Mouse (Mus musculus): Measurements from ENCODE around the gene Myoz1. TPM values are rescaled to one million over a fixed set of nuclear protein-coding genes. Genes with fewer than 3 reads are reported as not detected.

Gene Myoz1
- polyA plus RNA-seq, 1 experiment from 2014 or later: not detected

DNA sequence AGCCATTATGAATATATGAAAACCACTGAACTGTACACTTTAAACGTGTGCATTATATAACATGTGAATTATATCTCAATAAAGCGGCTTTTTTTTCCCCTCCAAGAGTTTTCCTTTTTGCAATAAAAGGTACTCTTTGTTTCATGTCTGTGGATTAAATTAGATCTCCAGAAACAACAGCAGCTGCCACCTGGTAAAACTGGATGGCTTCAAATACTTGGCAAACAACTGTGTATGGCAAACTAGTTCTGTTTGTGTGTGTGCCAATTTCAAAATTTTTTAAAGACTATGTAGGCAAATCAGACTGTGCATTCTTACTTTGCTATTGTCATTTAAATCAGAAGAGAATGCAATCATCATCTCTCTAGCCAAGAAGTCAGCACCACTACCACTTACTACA lies 34.4 kb downstream of the Myoz1 start:
- no peaks in the 10 kb centered on the region for H3K36me3 ChIP-seq (ENCODE audit: control insufficient read depth, insufficient read depth, low read length)
- WGBS: 92% methylated on average over 2 of the region's 2 CpGs
- H3K9ac ChIP-seq (replicated peaks; ENCODE audit: low read length): no peak overlapping the region
- H3K4me3 ChIP-seq (replicated peaks; ENCODE audit: low read depth, low read length): no peak overlapping the region
- H3K27me3 ChIP-seq (ENCODE audit: control insufficient read depth, insufficient read depth, low read length): no peaks in the 10 kb centered on the region
- H3K4me2 ChIP-seq (ENCODE audit: low read length): no peak overlapping the region
- no peak overlapping the region for H3K27ac ChIP-seq (replicated peaks; ENCODE audit: low read depth, low read length)
- ATAC-seq (ENCODE audit: low FRiP score, low TSS enrichment): no peak
- H3K9me3 ChIP-seq (ENCODE audit: control insufficient read depth, low read length): no peaks in the 10 kb centered on the region
- H3K4me1 ChIP-seq (ENCODE audit: control insufficient read depth, insufficient read depth, low read length): no peaks in the 10 kb centered on the region
- no peak for DNase-seq

DNA sequence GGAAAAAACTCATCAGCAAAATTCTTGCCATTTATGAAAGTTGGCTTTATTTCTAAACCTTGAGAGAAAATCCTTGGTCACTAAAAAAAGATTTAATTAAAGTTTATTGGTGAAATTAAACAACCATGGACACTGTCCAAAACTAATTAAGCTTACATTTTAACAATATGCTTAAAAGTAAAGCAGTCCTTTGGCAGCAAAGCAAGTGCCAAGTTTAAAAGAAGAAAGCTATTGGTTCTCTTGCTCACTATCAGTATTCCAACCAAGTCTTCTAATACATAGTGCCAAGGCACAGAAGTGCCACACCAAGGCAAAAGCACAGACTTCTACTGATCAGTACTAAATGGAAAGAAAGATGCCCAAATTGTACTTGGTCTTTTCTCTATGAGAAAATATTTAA lies 37.2 kb downstream of the Myoz1 start:
- no peaks in the 10 kb centered on the region for H3K9me3 ChIP-seq (ENCODE audit: control insufficient read depth, low read length)
- ATAC-seq (ENCODE audit: low FRiP score, low TSS enrichment): no peak
- H3K27me3 ChIP-seq (ENCODE audit: control insufficient read depth, insufficient read depth, low read length): no peaks in the 10 kb centered on the region
- H3K27ac ChIP-seq (replicated peaks; ENCODE audit: low read depth, low read length): no peak overlapping the region
- no peaks in the 10 kb centered on the region for H3K36me3 ChIP-seq (ENCODE audit: control insufficient read depth, insufficient read depth, low read length)
- H3K9ac ChIP-seq (replicated peaks; ENCODE audit: low read length): no peak overlapping the region
- H3K4me2 ChIP-seq (ENCODE audit: low read length): no peak overlapping the region
- H3K4me1 ChIP-seq (ENCODE audit: control insufficient read depth, insufficient read depth, low read length): no peaks in the 10 kb centered on the region
- H3K4me3 ChIP-seq (replicated peaks; ENCODE audit: low read depth, low read length): no peak overlapping the region
- DNase-seq: no peak

- no peaks in the 10 kb centered on the region for H3K9me3 ChIP-seq (ENCODE audit: control insufficient read depth, low read length)
- no peak overlapping the region for H3K4me3 ChIP-seq (replicated peaks; ENCODE audit: low read depth, low read length)
- H3K9ac ChIP-seq (replicated peaks; ENCODE audit: low read length): no peak overlapping the region
- no peaks in the 10 kb centered on the region for H3K27me3 ChIP-seq (ENCODE audit: control insufficient read depth, insufficient read depth, low read length)
- no peak overlapping the region for H3K4me2 ChIP-seq (ENCODE audit: low read length)
- WGBS: 80% methylated on average over 5 of the region's 5 CpGs
- DNase-seq (no peak), ATAC-seq (ENCODE audit: low FRiP score, low TSS enrichment) (no peak)
- no peaks in the 10 kb centered on the region for H3K36me3 ChIP-seq (ENCODE audit: control insufficient read depth, insufficient read depth, low read length)
- H3K4me1 ChIP-seq (ENCODE audit: control insufficient read depth, insufficient read depth, low read length): no peaks in the 10 kb centered on the region
- H3K27ac ChIP-seq (replicated peaks; ENCODE audit: low read depth, low read length): no peak overlapping the region
Observed at GRCm38 (mm10) chr14:20618211-20618610, 38.1 kb downstream of the Myoz1 start.

DNA sequence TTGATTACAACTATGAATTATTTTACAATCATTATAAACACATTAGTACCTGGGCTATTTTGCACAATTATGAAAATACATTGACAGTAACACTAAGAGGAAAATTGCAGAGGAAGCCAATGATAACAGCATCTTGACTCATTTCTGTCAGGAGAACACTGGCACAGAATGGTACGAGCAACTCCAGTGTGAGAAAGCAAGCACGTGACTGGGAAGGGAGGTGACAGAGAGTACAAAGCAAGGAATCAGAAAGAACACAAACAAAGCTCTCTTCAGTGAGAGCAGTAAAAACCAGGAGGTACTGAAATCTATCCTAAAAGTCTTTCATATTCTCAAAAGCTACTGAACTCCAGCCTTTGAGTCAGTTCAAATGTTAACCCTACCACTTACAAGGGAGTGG lies 39.9 kb downstream of the Myoz1 start:
- Histone ChIP-seq H3K4me2 (ENCODE audit: low read length) (no peak overlapping the region), H3K27me3 (ENCODE audit: control insufficient read depth, insufficient read depth, low read length) (no peaks in the 10 kb centered on the region), H3K4me1 (ENCODE audit: control insufficient read depth, insufficient read depth, low read length) (no peaks in the 10 kb centered on the region), H3K4me3 (replicated peaks; ENCODE audit: low read depth, low read length) (no peak overlapping the region), H3K27ac (replicated peaks; ENCODE audit: low read depth, low read length) (no peak overlapping the region), H3K9ac (replicated peaks; ENCODE audit: low read length) (no peak overlapping the region), H3K9me3 (ENCODE audit: control insufficient read depth, low read length) (no peaks in the 10 kb centered on the region), H3K36me3 (ENCODE audit: control insufficient read depth, insufficient read depth, low read length) (no peaks in the 10 kb centered on the region)
- DNase-seq (peak; percentile 17), ATAC-seq (ENCODE audit: low FRiP score, low TSS enrichment) (no peak)
- 40% methylated on average over 2 of the region's 2 CpGs for WGBS

DNA sequence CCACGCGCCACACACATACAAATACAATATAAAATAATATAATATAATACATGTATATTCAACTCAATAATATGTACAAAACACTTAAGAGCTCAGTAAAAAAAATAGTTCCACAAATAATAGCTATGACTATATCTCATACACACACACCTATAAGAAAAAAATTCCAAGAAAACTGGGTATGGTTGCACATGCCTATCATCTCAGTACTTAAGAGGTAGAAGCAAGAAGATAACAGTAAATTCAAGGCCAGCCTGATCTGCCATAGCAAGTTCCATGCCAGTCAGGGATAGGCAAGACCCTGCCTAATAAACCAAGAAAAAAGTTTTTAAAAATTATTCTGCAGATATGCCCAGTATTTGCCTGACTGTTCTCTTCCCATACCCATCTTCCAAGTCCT lies 41.3 kb downstream of the Myoz1 start:
- WGBS: 96% methylated on average over 2 of the region's 2 CpGs
- H3K27me3 ChIP-seq (ENCODE audit: control insufficient read depth, insufficient read depth, low read length): no peaks in the 10 kb centered on the region
- H3K27ac ChIP-seq (replicated peaks; ENCODE audit: low read depth, low read length): no peak overlapping the region
- no peak overlapping the region for H3K4me3 ChIP-seq (replicated peaks; ENCODE audit: low read depth, low read length)
- no peak overlapping the region for H3K4me2 ChIP-seq (ENCODE audit: low read length)
- DNase-seq (no peak), ATAC-seq (ENCODE audit: low FRiP score, low TSS enrichment) (no peak)
- H3K9me3 ChIP-seq (ENCODE audit: control insufficient read depth, low read length): no peaks in the 10 kb centered on the region
- H3K36me3 ChIP-seq (ENCODE audit: control insufficient read depth, insufficient read depth, low read length): no peaks in the 10 kb centered on the region
- no peak overlapping the region for H3K9ac ChIP-seq (replicated peaks; ENCODE audit: low read length)
- no peaks in the 10 kb centered on the region for H3K4me1 ChIP-seq (ENCODE audit: control insufficient read depth, insufficient read depth, low read length)

- H3K4me1 ChIP-seq (ENCODE audit: control insufficient read depth, insufficient read depth, low read length): no peaks in the 10 kb centered on the region
- ATAC-seq (ENCODE audit: low FRiP score, low TSS enrichment) (no peak), DNase-seq (no peak)
- H3K27me3 ChIP-seq (ENCODE audit: control insufficient read depth, insufficient read depth, low read length): no peaks in the 10 kb centered on the region
- H3K9ac ChIP-seq (replicated peaks; ENCODE audit: low read length): no peak overlapping the region
- no peak overlapping the region for H3K27ac ChIP-seq (replicated peaks; ENCODE audit: low read depth, low read length)
- H3K4me2 ChIP-seq (ENCODE audit: low read length): no peak overlapping the region
- no peaks in the 10 kb centered on the region for H3K36me3 ChIP-seq (ENCODE audit: control insufficient read depth, insufficient read depth, low read length)
- 97% methylated on average over 1 of the region's 1 CpGs for WGBS
- no peaks in the 10 kb centered on the region for H3K9me3 ChIP-seq (ENCODE audit: control insufficient read depth, low read length)
- no peak overlapping the region for H3K4me3 ChIP-seq (replicated peaks; ENCODE audit: low read depth, low read length)
Observed at GRCm38 (mm10) chr14:20612820-20613219, 43.5 kb downstream of the Myoz1 start.

- no peaks in the 10 kb centered on the region for H3K9me3 ChIP-seq (ENCODE audit: control insufficient read depth, low read length)
- ATAC-seq (ENCODE audit: low FRiP score, low TSS enrichment) (no peak), DNase-seq (no peak)
- no peak overlapping the region for H3K4me3 ChIP-seq (replicated peaks; ENCODE audit: low read depth, low read length)
- H3K4me1 ChIP-seq (ENCODE audit: control insufficient read depth, insufficient read depth, low read length): no peaks in the 10 kb centered on the region
- H3K36me3 ChIP-seq (ENCODE audit: control insufficient read depth, insufficient read depth, low read length): 0 out of 2 replicates have a peak, but pooled peaks cover 3% of the 10 kb centered on the region
- H3K9ac ChIP-seq (replicated peaks; ENCODE audit: low read length): no peak overlapping the region
- WGBS: 86% methylated on average over 4 of the region's 4 CpGs
- no peak overlapping the region for H3K27ac ChIP-seq (replicated peaks; ENCODE audit: low read depth, low read length)
- H3K4me2 ChIP-seq (ENCODE audit: low read length): no peak overlapping the region
- H3K27me3 ChIP-seq (ENCODE audit: control insufficient read depth, insufficient read depth, low read length): no peaks in the 10 kb centered on the region
Observed at GRCm38 (mm10) chr14:20610146-20610545, 46.2 kb downstream of the Myoz1 start.

GRCm38 (mm10) chr14:20609519-20609918 lies 46.8 kb downstream of the Myoz1 start:
- H3K9ac ChIP-seq (replicated peaks; ENCODE audit: low read length): no peak overlapping the region
- no peak overlapping the region for H3K4me3 ChIP-seq (replicated peaks; ENCODE audit: low read depth, low read length)
- H3K27ac ChIP-seq (replicated peaks; ENCODE audit: low read depth, low read length): no peak overlapping the region
- no peaks in the 10 kb centered on the region for H3K27me3 ChIP-seq (ENCODE audit: control insufficient read depth, insufficient read depth, low read length)
- H3K4me2 ChIP-seq (ENCODE audit: low read length): no peak overlapping the region
- H3K36me3 ChIP-seq (ENCODE audit: control insufficient read depth, insufficient read depth, low read length): 0 out of 2 replicates have a peak, but pooled peaks cover 3% of the 10 kb centered on the region
- 95% methylated on average over 3 of the region's 3 CpGs for whole genome bisulfite sequencing
- ATAC-seq (ENCODE audit: low FRiP score, low TSS enrichment): no peak
- no peaks in the 10 kb centered on the region for H3K9me3 ChIP-seq (ENCODE audit: control insufficient read depth, low read length)
- H3K4me1 ChIP-seq (ENCODE audit: control insufficient read depth, insufficient read depth, low read length): no peaks in the 10 kb centered on the region
- no peak for DNase-seq

- H3K4me3 ChIP-seq (replicated peaks; ENCODE audit: low read depth, low read length): no peak overlapping the region
- 0 out of 2 replicates have a peak, but pooled peaks cover 6% of the 10 kb centered on the region for H3K36me3 ChIP-seq (ENCODE audit: control insufficient read depth, insufficient read depth, low read length)
- ATAC-seq (ENCODE audit: low FRiP score, low TSS enrichment) (no peak), DNase-seq (no peak)
- H3K27ac ChIP-seq (replicated peaks; ENCODE audit: low read depth, low read length): no peak overlapping the region
- no peak overlapping the region for H3K9ac ChIP-seq (replicated peaks; ENCODE audit: low read length)
- no peaks in the 10 kb centered on the region for H3K9me3 ChIP-seq (ENCODE audit: control insufficient read depth, low read length)
- WGBS: 93% methylated on average over 9 of the region's 9 CpGs
- H3K4me1 ChIP-seq (ENCODE audit: control insufficient read depth, insufficient read depth, low read length): no peaks in the 10 kb centered on the region
- H3K27me3 ChIP-seq (ENCODE audit: control insufficient read depth, insufficient read depth, low read length): no peaks in the 10 kb centered on the region
- no peak overlapping the region for H3K4me2 ChIP-seq (ENCODE audit: low read length)
Observed at GRCm38 (mm10) chr14:20607396-20608126, 48.8 kb downstream of the Myoz1 start.
